Mouse (Mus musculus) lung, adult 18-20 months (tissue): Measurements from ENCODE around the gene Efr3b.
A peak's percentile ranks its signal among the peaks of the same experiment; 100 is the strongest.
"Not testable (repeated sequence)": the region's sequence is repeated elsewhere in the genome, so short reads cannot be mapped to it uniquely, and the experiment has no call there.

Experiments used
- DNase-seq, 2 experiments: peaks; one replicate each; pipeline ENCODE4 v3.0.0; 2022; ENCODE audit warnings: mixed read lengths in 2 of 2

Gene Efr3b

DNA sequence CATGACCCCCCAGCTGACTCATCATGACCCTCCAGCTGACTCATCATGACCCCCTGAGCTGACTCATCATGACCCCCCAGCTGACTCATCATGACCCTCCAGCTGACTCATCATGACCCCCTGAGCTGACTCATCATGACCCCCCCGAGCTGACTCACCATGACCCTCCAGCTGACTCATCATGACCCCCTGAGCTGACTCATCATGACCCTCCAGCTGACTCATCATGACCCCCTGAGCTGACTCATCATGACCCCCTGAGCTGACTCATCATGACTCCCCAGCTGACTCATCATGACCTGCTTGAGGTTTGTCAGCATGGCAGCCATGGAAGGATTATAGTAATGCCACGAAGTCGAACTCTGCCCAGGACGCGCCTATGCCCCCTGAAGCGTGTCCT, 65.5 kb downstream of the Efr3b start:
- DNase-seq, result not testable (repeated sequence)

DNA sequence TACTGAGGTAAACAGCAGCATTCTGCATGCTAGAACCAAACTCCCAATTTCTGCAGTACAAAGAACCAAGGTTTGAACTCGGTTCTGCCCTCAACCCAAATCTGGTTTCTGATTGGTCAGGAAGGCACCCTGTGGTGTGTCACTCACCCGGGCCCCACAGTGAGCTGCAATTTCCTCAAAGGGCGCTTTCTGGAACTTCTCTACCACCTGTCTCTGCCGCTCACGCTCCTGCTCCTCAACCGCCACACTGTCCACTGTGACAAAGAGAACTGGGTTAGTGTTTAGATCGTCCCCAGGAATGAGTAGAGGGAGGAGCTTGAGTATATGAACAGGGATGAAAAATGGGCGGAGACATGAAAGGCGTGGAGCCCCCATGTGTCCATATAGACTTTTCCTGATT, 70.3 kb downstream of the Efr3b start:
- DNase-seq, result no peak

GRCm38 (mm10) chr12:3967196-3967595, 71.5 kb downstream of the Efr3b start:
- no peak for DNase-seq

GRCm38 (mm10) chr12:3960553-3960952, 78.2 kb downstream of the Efr3b start:
- DNase-seq, result no peak

- peak; percentile 88 to 92 for DNase-seq
These were observed 78.7 kb downstream of the Efr3b start for GRCm38 (mm10) chr12:3959791-3960543.

- DNase-seq, result no peak
These were observed 82.4 kb downstream of the Efr3b start for GRCm38 (mm10) chr12:3956351-3956750.

DNA sequence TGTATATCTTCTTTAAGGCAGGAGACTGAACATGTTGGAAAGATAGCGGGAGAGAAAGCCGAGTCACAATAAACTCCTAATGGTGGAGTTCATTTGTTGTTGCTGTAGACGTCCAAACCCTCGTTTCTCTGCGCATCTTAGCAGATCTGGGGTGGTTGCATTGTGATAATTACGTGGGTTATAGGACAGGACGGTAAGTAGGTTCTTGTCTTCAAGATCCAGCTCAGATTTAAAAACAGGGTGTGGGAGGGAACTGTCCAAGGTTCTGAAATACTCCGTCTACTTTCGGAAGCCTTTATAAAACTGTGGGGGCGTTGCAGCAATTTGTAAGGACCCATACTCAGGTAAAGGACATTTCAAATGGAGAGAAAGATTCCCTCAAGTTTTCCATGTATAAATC, 83.3 kb downstream of the Efr3b start:
- no peak for DNase-seq

DNA sequence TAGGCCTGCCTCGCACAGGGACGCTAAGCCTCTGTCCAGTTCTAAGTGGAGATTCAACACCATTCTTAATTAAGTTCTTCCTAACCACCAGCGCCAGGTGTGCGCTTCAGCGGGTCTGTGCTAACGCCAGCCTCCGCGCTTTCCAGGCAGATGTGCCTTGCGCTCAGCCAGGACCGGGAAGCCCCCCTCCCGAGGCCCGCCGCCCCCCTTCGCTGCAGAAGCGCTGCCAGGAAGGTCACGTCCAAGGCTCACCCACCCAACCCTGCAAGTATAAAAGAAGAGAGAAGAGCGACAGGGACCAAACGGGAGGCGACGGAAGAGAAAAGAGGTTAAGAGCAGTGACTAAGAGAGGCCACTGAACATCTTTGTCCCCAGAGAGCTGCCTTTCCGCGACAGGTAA, 84.1 kb downstream of the Efr3b start, which contains the start of gene Pomc:
TSS of gene Pomc (plus strand) at position 301 of the 400 bp plus-strand sequence.
- DNase-seq, result no peak

DNA sequence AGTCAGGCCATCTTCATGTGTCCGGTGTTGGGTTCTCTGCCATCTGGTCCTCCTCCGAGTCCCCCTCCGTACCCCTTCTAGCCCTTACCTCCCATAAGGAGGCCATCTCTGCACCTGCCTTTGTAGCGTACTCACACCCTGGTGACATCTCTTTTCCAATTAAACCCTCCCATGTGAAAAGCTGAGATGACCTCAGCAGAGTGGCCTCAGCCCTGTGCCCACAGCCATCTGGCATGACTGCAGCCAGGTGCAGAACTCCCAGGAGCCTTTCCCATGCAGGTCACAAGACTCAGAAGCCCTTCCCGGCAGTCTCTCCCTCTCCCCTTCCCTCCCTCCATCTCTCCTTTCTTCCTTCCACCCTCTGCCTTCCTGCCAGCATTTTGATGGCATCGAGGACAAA, 91.2 kb downstream of the Efr3b start:
- no peak for DNase-seq

GRCm38 (mm10) chr12:3944454-3945073, 94.2 kb downstream of the Efr3b start:
- no peak for DNase-seq

DNA sequence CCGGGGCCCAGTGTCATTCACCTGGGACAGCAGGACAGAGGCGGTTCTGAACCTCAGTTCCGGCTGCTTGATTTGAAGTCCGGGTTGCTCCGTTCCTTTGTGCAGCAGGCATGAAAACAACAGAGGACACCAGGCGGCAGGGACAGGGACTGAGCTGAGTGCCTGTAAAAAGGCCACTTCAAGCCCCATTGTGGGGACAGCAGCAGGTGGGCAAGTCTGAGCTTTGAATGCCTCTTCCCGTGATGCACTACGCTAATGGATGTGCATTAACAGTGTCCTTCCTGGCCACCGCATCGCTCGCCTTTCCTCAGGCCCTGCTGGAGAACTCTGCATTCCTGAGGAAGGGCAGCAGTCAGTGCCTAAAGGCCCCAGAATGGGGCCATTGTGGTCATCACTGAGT, 96.7 kb downstream of the Efr3b start:
- no peak for DNase-seq

GRCm38 (mm10) chr12:3930090-3930865, 108.4 kb downstream of the Efr3b start:
- DNase-seq, result not testable (repeated sequence)

GRCm38 (mm10) chr12:3928841-3929240, 109.9 kb downstream of the Efr3b start:
- DNase-seq, result no peak

- DNase-seq, result peak; percentile 53 to 54
These were observed 112.6 kb downstream of the Efr3b start for GRCm38 (mm10) chr12:3926127-3926526.

GRCm38 (mm10) chr12:3919423-3919822, 119.3 kb downstream of the Efr3b start:
- DNase-seq, result no peak

- no peak for DNase-seq
These were observed 120.1 kb downstream of the Efr3b start for GRCm38 (mm10) chr12:3918577-3918976.

DNA sequence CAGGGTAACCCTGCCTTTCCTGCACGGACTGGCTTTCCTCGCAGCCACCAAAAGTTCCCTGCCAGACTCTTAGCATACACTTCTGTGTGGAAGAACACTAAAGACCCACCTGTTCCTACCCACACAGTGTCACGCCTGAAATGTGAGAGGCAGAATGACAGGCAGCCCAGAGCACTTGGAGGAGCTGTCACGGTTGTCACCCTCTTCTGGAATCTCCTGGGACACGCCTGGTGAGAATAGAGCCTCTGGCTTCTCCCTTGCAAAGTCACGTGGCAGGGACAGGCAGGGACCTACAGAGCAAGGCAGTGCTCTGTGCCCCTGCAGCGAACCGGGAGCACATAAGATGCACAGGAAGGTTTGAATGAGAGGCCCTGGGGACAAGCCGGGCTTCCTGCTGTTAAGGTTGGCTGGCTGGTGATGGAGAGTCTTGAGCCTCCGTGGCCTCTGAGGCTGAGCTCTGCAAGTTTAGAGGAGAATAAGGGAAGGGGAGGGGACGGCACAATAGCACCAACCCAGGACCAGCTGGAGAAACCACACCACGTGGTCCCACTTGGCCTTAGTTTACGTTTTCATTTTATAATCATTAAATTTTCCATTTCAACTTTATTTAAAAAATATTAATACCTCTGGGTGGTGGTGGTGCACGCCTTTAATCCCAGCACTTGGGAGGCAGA, 120.9 kb downstream of the Efr3b start:
- DNase-seq, result no peak

DNA sequence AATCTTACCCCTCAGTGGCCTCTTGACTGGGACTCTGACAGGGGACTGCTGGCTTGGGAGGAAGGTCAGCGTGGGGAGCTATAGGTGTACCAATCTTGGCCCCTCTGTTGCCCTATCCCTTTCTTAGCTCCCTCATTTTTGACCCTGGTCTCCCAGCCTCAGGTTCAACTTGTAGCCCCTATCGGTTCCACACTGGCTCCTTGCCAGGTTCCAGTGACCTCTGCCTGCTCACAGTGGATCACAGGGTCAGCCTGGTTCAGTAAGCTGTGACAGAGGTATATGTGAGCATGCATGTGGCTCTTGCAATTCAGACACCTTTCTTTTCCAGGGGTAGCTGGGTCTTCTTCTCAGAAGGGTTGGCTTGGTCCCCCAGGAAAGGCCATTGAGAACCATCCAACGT, 122.9 kb downstream of the Efr3b start:
- DNase-seq, result no peak
